Mouse (Mus musculus) urinary bladder, postnatal 10 days (tissue): ENCODE measurements at regions not wholly inside any gene's neighbourhood (a gene's known extent, or its start where the extent isn't known, plus 50 kb on each side); places are given as distances from the start of the nearest gene placed in this dataset.

ENCODE experiments used
- DNase-seq: peaks from one replicate; pipeline ENCODE4 v3.0.0; 2022; ENCODE audit warnings: low spot score

DNA sequence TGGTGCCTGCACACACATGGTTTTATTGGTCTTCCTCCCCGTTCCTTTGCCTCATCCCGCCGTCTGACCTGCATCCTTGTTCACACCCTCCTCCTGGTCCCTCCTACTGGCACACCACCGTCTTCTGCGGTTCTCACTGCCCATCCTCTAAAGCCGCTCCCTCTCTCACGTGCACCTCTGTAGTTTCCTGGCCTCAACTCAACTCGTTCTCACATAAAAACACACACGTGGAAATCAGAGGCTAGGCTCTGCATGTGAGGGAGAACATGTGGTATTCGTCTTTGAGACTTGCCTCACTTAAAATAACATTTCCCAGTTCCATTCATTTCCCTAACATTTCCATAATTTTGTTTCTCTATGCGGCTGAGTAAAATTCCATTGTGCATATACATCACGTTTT lies 69.5 kb downstream of the Aldh8a1 start:
- no peak for DNase-seq

DNA sequence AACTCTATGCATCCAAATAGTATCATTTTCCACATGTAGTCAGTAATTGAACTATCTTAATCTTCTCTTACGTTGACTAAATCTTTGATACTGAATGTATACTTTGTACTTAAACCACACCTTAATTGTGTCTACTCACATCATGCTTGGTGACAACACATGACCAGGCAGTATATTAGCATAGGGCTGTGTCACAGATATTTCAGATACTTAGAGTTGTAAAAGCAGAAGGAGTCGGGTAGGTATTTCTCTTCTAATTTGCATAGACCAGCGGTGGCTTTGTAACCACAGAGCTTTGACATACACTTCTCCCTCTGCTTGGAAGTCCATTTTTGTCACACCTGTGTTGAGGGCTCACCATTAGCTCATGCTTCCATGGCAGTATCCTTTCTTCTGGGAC lies 71.0 kb downstream of the Aldh8a1 start:
- no peak for DNase-seq

- DNase-seq: no peak
These were observed 71.9 kb downstream of the Aldh8a1 start for GRCm38 (mm10) chr10:21448942-21449341.

DNA sequence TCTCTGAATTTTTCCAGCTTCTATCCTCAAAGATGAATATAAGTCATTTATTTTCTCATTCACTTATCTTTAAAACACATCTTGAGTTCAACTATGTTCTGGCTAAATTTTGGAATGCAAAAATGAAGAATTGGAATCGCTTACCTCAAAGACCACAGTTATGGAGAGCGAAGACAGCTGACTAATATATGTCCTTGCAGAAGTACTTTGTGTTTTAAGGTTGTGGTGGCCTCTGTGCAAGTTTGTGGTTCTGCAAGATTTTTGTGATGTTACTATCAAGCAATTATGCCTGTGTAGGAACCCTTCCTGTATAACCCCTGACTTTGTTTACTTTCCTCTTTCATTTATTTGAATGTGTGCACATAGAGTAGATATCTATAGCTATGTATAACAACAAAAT lies 75.5 kb downstream of the Aldh8a1 start:
- no peak for DNase-seq

DNA sequence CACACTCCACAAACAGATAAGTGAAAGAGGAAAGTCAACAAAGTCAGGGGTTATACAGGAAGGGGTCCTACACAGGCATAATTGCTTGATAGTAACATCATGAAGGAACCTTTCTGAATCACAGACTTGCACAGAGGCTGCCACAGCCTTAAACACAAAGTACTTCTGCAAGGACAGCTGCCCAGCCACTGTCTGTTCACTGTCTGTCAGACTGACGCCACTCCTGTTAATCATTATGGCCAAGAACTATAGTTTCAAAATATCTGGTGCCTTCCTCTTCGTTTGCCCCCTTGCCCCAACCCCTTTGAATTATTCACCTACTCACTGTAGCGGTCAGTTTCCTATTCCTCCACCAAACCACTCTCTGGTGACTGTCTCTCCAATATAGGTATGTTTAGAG lies 76.4 kb downstream of the Aldh8a1 start:
- no peak for DNase-seq

GRCm38 (mm10) chr10:21454153-21454552 lies 77.1 kb downstream of the Aldh8a1 start:
- DNase-seq: no peak

- no peak for DNase-seq
These were observed 77.7 kb downstream of the Aldh8a1 start for GRCm38 (mm10) chr10:21454757-21455156.

GRCm38 (mm10) chr10:21455863-21456262 lies 78.8 kb downstream of the Aldh8a1 start:
- DNase-seq: no peak

DNA sequence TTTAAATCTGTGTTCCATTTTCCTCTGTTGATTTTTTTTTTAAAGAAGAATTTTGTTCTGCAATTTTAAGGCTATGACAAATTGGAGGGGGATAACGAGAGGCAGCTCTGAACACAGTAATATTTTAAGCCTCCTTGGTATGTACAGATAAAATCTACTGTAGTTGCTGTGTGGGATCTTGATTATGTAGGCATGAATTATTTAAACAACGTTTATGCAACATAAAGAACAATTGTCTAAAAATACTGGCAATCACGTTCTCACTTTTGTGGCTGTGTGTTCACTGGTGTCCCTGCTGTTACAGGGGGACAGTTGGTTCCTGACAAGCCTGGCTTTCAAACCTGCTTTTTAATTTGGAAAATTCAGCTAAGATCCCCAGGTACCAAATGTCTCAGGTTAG lies 79.3 kb downstream of the Aldh8a1 start:
- no peak for DNase-seq

DNA sequence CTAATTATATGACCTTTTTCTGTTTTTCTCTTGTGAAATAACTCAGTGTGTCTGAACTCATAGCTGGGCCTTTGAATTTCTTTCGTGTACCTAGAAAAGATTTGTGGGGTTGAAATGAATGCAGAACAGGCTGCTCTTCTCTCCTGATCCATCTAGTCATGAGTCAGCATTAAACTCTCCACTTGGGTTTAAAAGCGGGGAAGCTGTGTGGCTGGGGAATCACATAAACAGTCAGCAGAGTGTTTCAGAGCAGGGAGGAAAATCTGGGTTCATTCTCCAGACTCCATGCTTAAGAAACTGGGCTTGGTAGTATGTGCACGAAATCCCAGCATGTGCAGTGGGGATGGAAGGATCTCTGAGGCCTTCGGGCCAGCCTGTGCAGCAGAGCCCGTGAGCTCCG lies 79.9 kb downstream of the Aldh8a1 start:
- no peak for DNase-seq

DNA sequence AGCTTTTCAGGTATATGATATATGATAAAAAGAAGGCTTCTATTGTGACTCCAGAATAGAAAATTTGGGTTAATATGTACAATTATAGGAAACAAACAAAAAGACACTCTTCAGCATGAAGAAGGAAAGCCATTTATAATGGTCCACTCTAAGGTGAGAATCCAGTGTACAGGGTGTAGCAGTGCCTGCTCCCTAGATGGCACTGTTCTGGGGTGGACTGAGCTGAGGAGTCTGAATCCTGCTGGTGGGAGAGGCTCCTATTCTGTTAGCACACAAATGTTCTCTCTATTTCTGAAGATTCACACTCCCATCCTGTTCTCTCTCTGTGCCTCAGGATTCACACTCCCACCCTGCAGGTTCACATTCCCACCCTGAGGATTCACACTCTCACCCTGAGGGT lies 81.5 kb downstream of the Aldh8a1 start:
- DNase-seq: no peak

DNA sequence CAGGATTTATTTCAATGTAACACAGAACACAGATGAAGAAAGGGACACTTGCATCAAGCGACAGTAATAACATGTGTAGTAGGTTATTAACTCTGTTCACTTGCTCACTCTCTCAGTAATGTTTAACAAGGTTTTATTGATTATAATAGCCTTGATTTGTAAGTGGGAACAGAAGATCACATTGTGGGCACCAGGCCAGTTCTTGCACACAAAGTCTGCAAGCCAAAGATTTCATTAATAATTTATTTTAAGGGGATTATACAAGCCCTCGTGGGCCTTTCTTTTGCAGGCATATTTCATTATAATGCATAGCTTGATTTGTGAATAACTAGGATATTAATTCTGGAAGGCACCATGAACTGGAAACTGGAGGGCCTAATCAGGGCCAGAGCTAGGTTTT lies 83.0 kb downstream of the Aldh8a1 start:
- DNase-seq: no peak

- no peak for DNase-seq
These were observed 85.8 kb downstream of the Aldh8a1 start for GRCm38 (mm10) chr10:21462915-21463314.

DNA sequence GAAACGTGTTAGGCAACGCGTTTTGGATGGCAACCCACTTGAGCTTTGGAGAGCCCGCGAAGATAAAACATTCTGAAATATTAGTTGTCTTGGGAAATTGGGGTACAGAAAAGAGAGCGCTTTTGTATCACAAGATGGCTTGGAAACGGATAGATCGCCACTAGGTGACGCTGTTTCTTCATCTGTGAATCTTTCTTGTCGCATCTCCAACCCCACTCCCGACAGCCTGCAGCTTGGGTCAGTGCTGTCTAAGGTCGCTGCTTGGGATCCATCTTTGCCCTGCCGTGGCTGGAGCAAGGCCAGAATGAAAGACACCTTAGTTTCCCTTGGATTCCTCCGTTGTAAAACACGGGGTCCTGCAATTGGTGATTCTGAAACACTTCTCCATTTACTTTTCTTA lies 88.3 kb downstream of the Aldh8a1 start:
- DNase-seq: peak; percentile 63

GRCm38 (mm10) chr10:21465806-21466377 lies 88.8 kb downstream of the Aldh8a1 start:
- DNase-seq: no peak

GRCm38 (mm10) chr10:21467425-21468085 lies 90.5 kb downstream of the Aldh8a1 start:
- no peak for DNase-seq

DNA sequence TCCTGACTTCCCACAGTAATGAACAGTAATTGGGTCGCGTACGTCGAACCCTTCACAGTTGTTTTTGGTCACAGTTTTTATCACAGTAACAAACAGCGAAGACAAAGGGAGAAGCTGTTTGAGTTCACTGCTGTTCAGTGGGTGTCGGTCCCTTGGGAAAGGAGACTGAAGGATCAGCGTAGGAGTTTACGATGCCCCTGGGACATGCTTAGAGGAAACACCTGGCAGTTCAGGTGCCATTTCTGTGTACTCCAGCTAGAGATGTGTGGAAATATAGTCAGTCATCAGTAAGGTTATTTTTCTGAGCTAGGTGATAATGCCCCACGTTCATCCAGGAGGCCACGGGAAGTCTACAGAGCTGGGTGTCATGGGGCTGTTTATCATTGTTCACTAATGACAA lies 91.3 kb downstream of the Aldh8a1 start:
- no peak for DNase-seq

DNA sequence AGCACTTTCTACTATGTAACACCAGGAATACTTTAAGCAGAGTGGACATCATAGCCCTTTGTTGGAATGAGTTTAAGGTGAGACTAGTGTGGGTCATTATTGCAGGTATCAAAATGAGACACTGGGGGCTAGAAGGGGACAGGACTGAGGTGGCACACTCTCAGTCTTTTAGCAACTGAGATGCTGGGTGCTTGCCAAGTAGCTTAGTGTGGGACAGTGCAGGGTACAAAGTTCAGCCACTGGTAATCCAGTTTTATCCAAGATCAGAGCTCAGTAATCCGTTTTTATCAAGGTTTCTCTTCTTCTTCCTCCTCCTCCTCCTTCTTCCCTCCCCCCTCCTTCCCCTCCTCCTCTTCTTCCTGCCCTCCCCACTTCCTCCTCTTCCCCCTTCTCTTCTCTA lies 92.9 kb downstream of the Aldh8a1 start:
- no peak for DNase-seq

- DNase-seq: no peak
These were observed 93.5 kb downstream of the Aldh8a1 start for GRCm38 (mm10) chr10:21470589-21470988.

- no peak for DNase-seq
These were observed 97.2 kb downstream of the Aldh8a1 start for GRCm38 (mm10) chr10:21474242-21474641.

GRCm38 (mm10) chr10:21478004-21478403 lies 100.9 kb downstream of the Aldh8a1 start:
- no peak for DNase-seq

- no peak for DNase-seq
These were observed 102.3 kb downstream of the Aldh8a1 start for GRCm38 (mm10) chr10:21479403-21479802.

GRCm38 (mm10) chr10:21481255-21481654 lies 104.2 kb downstream of the Aldh8a1 start:
- no peak for DNase-seq

DNA sequence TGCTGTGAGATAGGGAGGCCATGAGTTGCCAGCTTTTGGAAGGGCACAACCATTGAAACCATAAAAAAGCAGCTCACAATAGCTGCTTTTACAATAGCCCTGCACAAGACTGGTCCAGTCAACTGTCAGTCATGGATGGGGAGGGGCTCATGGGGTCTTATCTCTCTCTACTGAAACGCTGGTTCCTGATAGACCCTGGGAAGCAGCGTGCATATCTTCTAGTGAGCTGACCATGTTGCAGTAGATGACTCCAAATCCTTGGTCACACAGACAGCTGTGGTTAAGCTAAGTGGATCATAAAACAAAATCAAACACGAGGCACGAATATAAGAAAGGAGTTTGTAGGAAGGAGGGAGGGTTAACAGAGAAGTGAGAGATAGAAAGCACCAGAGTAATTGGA lies 105.0 kb downstream of the Aldh8a1 start:
- no peak for DNase-seq
